Mouse (Mus musculus) forebrain, embryonic 13.5 days (tissue): Measurements from ENCODE around the gene 4933402J07Rik. TPM values are rescaled to one million over a fixed set of nuclear protein-coding genes. Genes with fewer than 3 reads are reported as not detected.

ENCODE experiments used
- ATAC-seq: fragments of 200-750 bp; cut with Nextera tagmentation; 2 replicates; pipeline ENCODE4 v1.8.0; 2017
- H3K27ac ChIP-seq: fragments of 300-500 bp; sonication (generic); 2 replicates; pipeline ENCODE4 v1.5.1; 2015; ENCODE audit warnings: inconsistent platforms, mild to moderate bottlenecking, moderate library complexity
- H3K27me3 ChIP-seq: fragments of 300-500 bp; sonication (generic); 2 replicates; pipeline ENCODE4 v1.6.1; 2015; ENCODE audit warnings: mild to moderate bottlenecking, inconsistent platforms
- H3K36me3 ChIP-seq: fragments of 300-500 bp; sonication (generic); 2 replicates; pipeline ENCODE4 v1.6.1; 2015; ENCODE audit warnings: mild to moderate bottlenecking, inconsistent platforms; ENCODE audit not compliant: poor library complexity, severe bottlenecking
- H3K4me1 ChIP-seq: fragments of 300-500 bp; sonication (generic); 2 replicates; pipeline ENCODE4 v1.6.1; 2015; ENCODE audit warnings: inconsistent platforms
- H3K4me2 ChIP-seq: fragments of 300-500 bp; sonication (generic); 2 replicates; pipeline ENCODE4 v1.6.1; 2015; ENCODE audit warnings: inconsistent platforms, mild to moderate bottlenecking, moderate library complexity
- H3K4me3 ChIP-seq: fragments of 300-500 bp; sonication (generic); 2 replicates; pipeline ENCODE4 v1.5.1; 2015; ENCODE audit warnings: mild to moderate bottlenecking, inconsistent platforms
- H3K9ac ChIP-seq: fragments of 300-500 bp; sonication (generic); 2 replicates; pipeline ENCODE4 v1.6.1; 2015; ENCODE audit warnings: mild to moderate bottlenecking, inconsistent platforms
- H3K9me3 ChIP-seq: fragments of 300-500 bp; sonication (generic); replicated peaks from 2 replicates; pipeline ENCODE4 v1.6.1; 2016; ENCODE audit warnings: inconsistent platforms
- WGBS: fragments of 180-500 bp; shearing (Covaris S2); methylation state at CpG from one replicate; pipeline ENCODE4 v1.1.7; 2015; 5-methylcytosine and 5-hydroxymethylcytosine counted together
- polyA plus RNA-seq: library from polyadenylated mRNA; unstranded; fragments of >200 nt; fragmentation: Nextera tagmentation; extraction: Ambion mirVana; gene quantifications from 2 replicates; pipeline ENCODE4 v1.2.1, GENCODE M21; 2015

Gene 4933402J07Rik
- polyA plus RNA-seq, result not detected in 2 replicates

DNA sequence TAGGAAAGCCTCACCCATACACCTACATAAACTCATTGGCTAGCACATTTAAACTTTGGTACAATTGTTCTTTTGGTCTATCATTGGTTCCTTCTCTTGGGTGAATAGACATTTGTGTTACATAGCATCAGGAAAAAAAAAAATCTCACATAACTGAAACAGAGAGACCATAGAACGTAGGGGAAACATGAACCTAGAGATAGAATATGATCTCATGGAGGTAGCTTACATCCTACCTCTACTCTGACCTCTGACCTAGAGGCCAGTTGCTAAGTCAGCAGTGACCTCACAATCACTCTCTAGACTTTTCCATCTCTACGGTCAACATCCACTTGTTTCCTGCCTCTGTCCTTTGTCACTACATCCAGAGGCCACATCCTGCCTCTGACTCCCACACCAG, at the start of gene 4933402J07Rik:
4933402J07Rik (plus strand) TSS at position 301 of the 400 bp plus-strand sequence.
- no peak within 1 kb of the TSS for H3K27ac ChIP-seq
- ATAC-seq, result no peak
- WGBS, result 88% methylated on average over 2 of the region's 2 CpGs
- H3K9ac ChIP-seq, result no peak within 1 kb of the TSS
- no peaks in the 10 kb centered on the region for H3K27me3 ChIP-seq
- no peak within 1 kb of the TSS for H3K4me3 ChIP-seq
- no peaks in the 10 kb centered on the region for H3K36me3 ChIP-seq
- H3K4me1 ChIP-seq, result no peaks in the 10 kb centered on the region
- H3K4me2 ChIP-seq, result no peak within 1 kb of the TSS
- H3K9me3 ChIP-seq, result no peaks in the 10 kb centered on the region

DNA sequence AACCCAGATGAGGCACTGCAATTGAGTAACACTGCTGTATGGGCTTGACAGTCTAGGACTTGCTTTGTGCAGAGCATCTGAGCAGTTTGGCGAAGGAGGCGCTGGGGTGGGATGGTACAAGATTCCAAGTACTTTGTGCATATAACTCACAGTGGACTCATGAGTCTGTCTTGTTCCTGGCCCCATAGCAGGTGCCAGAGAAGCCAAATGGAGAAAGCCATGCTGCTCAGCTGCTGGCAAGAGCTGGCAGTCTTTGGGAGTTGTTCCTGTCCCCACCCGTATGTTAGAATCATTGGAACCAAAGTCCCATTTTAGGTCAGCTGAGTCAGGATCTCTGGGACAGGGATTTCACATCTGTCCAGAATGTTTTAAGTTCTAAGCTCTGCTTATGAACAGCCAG, 46.5 kb upstream of the 4933402J07Rik start:
- Histone ChIP-seq H3K9me3 (no peaks in the 10 kb centered on the region), H3K36me3 (no peaks in the 10 kb centered on the region), H3K27ac (no peak overlapping the region), H3K27me3 (no peaks in the 10 kb centered on the region), H3K4me1 (no peaks in the 10 kb centered on the region), H3K4me3 (no peak overlapping the region), H3K9ac (no peak overlapping the region), H3K4me2 (no peak overlapping the region)
- WGBS, result 98% methylated on average over 3 of the region's 3 CpGs
- no peak for ATAC-seq

DNA sequence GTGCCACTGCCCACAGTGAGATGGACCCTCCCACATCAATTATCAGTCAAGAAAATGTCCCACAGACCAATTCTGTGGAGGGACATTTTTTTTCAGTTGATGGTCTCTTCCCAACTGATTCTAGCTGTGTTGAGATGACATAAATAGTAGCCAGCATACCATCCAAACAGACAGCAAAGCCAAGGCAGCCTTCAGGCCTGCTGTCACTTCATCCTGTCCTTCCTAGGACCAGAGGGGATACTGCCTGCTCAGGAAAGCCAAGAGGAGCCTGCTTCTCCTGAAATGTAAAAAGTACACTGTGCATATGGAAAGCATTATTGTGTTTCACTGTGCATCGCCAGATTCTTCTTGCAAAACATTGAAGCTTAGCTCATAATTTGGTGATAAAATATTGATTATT, 38.6 kb upstream of the 4933402J07Rik start:
- no peaks in the 10 kb centered on the region for H3K9me3 ChIP-seq
- no peak overlapping the region for H3K27ac ChIP-seq
- no peaks in the 10 kb centered on the region for H3K27me3 ChIP-seq
- ATAC-seq, result no peak
- no peak overlapping the region for H3K4me2 ChIP-seq
- no peaks in the 10 kb centered on the region for H3K4me1 ChIP-seq
- no peak overlapping the region for H3K9ac ChIP-seq
- no peak overlapping the region for H3K4me3 ChIP-seq
- WGBS, result 94% methylated on average over 1 of the region's 1 CpGs
- no peaks in the 10 kb centered on the region for H3K36me3 ChIP-seq

DNA sequence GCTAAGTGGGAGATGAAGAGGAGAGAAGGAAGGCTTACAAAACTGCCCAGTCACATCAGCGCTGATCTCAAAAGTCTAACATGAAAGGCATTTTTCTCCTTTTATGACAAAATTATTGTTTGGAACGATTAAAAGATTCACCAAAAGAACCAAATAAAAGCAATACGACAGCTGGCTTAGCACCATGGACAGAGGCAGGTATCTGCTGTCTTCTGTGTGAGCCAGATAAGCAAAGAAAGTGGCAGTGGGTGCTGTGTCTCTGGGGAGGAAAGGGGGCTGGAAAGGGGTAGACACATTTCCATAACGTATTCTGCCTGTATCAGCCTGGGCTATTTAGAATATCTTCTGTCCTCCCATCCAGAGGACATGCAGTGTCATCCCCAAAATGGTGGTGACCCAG, 32.5 kb upstream of the 4933402J07Rik start:
- H3K4me1 ChIP-seq, result no peaks in the 10 kb centered on the region
- H3K27ac ChIP-seq, result no peak overlapping the region
- no peaks in the 10 kb centered on the region for H3K36me3 ChIP-seq
- no peaks in the 10 kb centered on the region for H3K27me3 ChIP-seq
- H3K9ac ChIP-seq, result no peak overlapping the region
- no peak overlapping the region for H3K4me2 ChIP-seq
- WGBS, result 70% methylated on average over 4 of the region's 4 CpGs
- no peaks in the 10 kb centered on the region for H3K9me3 ChIP-seq
- H3K4me3 ChIP-seq, result no peak overlapping the region
- no peak for ATAC-seq

DNA sequence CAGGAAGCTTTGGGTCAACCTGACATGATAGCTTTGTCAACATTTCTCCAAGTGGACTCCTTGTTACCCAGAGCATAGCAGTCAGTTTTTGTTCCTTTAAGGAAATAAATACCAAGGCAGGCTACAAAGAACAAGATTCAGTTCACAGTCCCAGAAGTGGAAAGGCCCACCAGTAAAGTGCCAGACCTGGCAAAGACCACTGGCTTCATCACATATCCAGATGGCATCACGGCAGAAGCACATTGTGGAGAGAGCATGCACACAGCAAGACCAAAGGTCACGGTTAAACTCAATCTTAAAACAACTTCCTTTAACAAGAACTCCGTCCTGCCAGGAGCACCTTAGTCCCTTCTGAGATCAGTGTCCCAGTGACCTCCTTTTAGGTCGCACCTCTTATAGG, 30.2 kb upstream of the 4933402J07Rik start:
- no peak overlapping the region for H3K4me3 ChIP-seq
- WGBS, result 94% methylated on average over 4 of the region's 4 CpGs
- no peak for ATAC-seq

DNA sequence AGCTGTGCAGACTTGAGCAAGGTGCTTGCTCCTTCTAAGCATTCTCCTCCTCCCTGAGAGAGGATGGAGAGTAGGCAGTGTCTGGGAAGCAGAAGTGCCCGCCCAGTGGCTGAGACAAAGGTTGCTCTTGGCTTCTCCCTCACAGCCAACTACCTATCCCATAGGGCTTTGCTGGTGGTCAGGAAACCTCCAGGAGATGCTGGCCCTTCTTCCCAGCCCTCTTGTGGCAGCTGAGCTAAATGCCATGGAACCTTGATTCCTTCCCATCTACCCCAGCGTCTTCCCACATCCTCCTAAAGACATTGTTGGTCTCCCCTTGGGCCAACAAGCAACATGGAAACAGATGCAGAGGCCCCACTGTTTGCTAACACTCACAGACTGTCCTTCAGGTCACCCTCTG, 28.8 kb upstream of the 4933402J07Rik start:
- Histone ChIP-seq H3K9me3 (no peaks in the 10 kb centered on the region), H3K4me3 (no peak overlapping the region), H3K36me3 (no peaks in the 10 kb centered on the region), H3K9ac (no peak overlapping the region), H3K27me3 (no peaks in the 10 kb centered on the region), H3K4me2 (no peak overlapping the region), H3K4me1 (peaks cover 7% of the 10 kb centered on the region; the same call in 1 of the 2 replicates), H3K27ac (no peak overlapping the region)
- 36% methylated on average over 2 of the region's 2 CpGs for WGBS
- ATAC-seq, result no peak

More for the DNA sequence above, 30.2 kb upstream of the 4933402J07Rik start:
- Histone ChIP-seq H3K9me3 (no peaks in the 10 kb centered on the region), H3K27me3 (no peaks in the 10 kb centered on the region), H3K9ac (no peak overlapping the region), H3K4me2 (no peak overlapping the region), H3K4me1 (peaks cover 3% of the 10 kb centered on the region; the same call in 1 of the 2 replicates), H3K36me3 (no peaks in the 10 kb centered on the region), H3K27ac (no peak overlapping the region)

DNA sequence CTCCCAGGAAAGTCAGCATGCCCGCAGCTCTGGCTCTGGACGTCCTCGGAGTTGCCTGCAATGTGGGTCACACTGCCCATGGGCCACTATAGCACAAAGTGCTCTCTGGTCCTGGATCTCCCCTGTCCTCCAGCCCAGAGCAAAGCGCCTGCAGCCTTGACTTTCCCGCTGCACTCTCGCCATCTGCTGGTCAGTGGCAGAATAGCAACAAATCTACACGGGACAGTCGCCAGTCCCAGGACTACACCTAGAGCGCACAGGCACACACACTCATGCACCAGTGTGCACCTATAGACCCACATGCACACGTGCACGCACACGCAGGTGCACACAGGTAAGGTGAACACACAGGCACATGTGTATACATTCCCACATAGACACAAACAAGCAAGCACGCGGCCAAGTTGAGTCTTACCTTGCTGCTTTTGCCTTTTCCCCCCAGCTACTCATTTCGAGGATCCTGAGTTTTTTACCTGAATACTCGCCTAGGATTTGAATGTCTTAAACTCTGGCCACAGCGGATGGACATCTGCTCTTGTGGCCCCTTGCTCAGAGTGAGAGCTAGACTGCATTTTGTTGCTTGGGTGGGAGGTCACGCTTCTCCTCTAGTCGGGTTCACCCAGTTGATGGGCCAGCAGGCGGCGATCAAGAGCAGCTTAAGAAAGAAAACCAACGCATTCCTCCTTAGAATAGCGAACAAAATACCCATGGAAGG, 26.9 kb upstream of the 4933402J07Rik start:
- Histone ChIP-seq H3K4me2 (peak overlapping the region; percentile 39), H3K27ac (no peak overlapping the region), H3K9ac (no peak overlapping the region), H3K4me3 (no peak overlapping the region), H3K27me3 (0 out of 2 replicates have a peak, but pooled peaks cover 4% of the 10 kb centered on the region), H3K4me1 (peaks cover 16% of the 10 kb centered on the region; the same call in 1 of the 2 replicates), H3K36me3 (no peaks in the 10 kb centered on the region), H3K9me3 (no peaks in the 10 kb centered on the region)
- ATAC-seq, result peak; percentile 70
- WGBS, result 5% methylated on average over 23 of the region's 23 CpGs

DNA sequence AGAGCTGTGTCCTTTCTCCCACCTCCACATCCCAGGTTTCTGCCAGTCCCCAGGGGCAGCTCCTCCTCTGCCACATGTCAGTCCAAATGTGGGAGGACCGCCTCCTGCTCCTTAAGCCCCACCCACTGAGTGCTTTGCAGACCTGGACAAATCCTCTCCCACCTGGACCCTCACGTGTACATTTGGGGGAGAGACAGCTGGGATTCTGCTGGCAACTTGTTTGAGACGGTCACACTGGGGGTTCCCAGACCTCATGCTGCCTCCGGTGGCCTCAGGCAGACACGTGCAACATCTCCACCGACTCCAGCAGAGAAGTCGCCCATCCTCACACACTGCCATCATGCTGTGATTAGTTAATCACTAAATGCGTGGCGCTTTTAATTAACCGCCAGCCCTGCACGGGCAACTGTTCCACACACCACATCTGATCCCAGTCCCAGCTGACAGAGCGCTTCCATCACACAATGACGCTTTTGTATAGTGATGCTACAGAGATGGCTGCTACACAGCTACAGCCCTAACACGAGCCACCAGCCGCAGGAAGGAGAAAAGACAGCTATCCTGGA, 23.7 kb upstream of the 4933402J07Rik start:
- peak; percentile 72 for ATAC-seq
- Histone ChIP-seq H3K9ac (no peak overlapping the region), H3K27me3 (0 out of 2 replicates have a peak, but pooled peaks cover 4% of the 10 kb centered on the region), H3K36me3 (no peaks in the 10 kb centered on the region), H3K9me3 (no peaks in the 10 kb centered on the region), H3K27ac (no peak overlapping the region), H3K4me1 (peaks cover 16% of the 10 kb centered on the region; the same call in 1 of the 2 replicates), H3K4me2 (peak overlapping the region; percentile 50), H3K4me3 (peak overlapping the region; percentile 13)
- WGBS, result 13% methylated on average over 15 of the region's 15 CpGs

DNA sequence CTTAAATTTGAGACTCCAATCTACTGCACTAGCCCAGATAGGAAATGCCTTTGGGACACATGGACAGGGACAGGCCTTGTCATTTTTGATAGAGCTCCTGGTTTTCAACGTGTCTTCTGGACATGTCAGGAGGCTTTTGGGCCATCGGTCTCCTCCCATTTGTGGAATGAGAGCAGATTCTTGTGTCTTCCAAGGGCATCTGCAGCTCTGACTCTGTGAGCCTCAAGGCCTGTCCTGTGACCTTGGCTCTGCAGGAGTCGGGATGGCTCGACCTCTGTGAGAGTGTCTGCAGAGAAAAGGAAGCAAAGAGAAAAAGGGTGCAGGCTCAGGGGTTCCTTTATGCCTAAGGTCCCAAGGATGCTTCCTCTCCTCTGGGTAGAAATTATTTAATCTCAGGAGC, 13.8 kb upstream of the 4933402J07Rik start:
- Histone ChIP-seq H3K27ac (no peak overlapping the region), H3K36me3 (no peaks in the 10 kb centered on the region), H3K27me3 (no peaks in the 10 kb centered on the region), H3K9ac (no peak overlapping the region), H3K4me2 (no peak overlapping the region), H3K9me3 (no peaks in the 10 kb centered on the region), H3K4me3 (no peak overlapping the region), H3K4me1 (no peaks in the 10 kb centered on the region)
- no peak for ATAC-seq
- 66% methylated on average over 4 of the region's 4 CpGs for WGBS

DNA sequence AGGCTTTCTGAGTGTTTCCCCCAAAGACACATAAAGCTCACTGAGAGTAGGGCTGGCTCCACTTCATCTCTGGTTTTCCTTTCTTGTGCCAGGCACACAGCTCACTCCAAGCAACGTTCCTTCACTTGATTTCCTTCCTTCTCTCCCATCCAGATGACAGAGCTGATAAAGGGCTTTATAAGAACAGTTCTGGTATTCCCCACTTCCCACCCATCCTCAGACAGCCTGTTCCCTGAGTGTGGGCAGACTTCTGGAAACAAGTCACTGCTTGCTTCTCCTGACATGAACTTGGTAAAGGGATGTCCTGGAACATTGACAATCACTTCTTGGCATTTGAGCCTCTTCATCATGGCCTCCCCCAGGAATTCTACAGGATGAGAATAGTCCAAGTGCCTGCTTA, 10.9 kb upstream of the 4933402J07Rik start:
- Histone ChIP-seq H3K27ac (no peak overlapping the region), H3K27me3 (no peaks in the 10 kb centered on the region), H3K4me2 (no peak overlapping the region), H3K9me3 (no peaks in the 10 kb centered on the region), H3K9ac (no peak overlapping the region), H3K36me3 (no peaks in the 10 kb centered on the region), H3K4me3 (no peak overlapping the region), H3K4me1 (no peaks in the 10 kb centered on the region)
- WGBS, result 61% methylated on average over 1 of the region's 1 CpGs
- no peak for ATAC-seq

DNA sequence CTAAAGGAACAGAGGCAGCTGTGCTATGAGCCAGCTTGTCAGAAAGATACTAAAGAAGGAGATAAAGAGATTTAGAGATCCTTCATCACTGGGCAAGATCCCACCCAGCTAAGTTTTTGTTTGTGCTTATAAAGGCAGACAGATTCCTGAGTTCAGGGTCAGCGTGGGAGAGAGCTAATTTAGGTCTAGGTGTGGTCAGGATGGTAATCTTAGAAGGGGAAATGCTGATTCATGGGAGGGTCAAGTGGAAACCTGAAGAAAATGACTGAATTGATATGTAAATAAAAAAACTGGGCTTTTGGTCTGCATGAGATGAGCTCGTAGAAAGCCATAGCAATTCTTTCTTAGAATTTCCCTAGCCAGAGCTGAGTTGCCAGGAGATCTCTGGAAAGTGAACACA, 2.9 kb upstream of the 4933402J07Rik start:
- H3K27me3 ChIP-seq, result no peaks in the 10 kb centered on the region
- H3K4me2 ChIP-seq, result no peak overlapping the region
- no peak overlapping the region for H3K27ac ChIP-seq
- no peaks in the 10 kb centered on the region for H3K4me1 ChIP-seq
- ATAC-seq, result no peak
- H3K4me3 ChIP-seq, result no peak overlapping the region
- H3K9me3 ChIP-seq, result no peaks in the 10 kb centered on the region
- 65% methylated on average over 2 of the region's 2 CpGs for WGBS
- H3K9ac ChIP-seq, result no peak overlapping the region
- H3K36me3 ChIP-seq, result no peaks in the 10 kb centered on the region

DNA sequence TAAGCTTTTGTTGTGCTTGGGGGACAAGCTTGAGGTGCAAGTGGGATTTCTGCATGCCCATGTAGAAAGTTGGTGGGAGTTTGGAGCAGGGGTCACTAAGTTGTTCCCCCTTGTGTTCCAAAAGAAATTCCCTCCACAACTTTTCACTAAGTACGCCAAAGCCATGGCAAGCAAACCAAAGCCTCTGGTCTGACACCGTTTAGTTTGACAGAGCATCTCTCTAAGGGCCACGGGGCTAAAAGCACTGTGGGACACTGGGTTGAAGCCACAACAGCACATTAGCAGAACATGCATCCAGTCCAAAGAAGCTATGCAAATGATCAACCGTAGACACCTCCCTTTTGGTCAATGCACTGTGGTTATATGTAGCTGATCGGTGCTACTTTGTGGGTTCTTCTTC, 5.5 kb downstream of the 4933402J07Rik start:
- H3K4me1 ChIP-seq, result peaks cover 9% of the 10 kb centered on the region
- H3K36me3 ChIP-seq, result no peaks in the 10 kb centered on the region
- H3K4me2 ChIP-seq, result no peak overlapping the region
- no peak overlapping the region for H3K9ac ChIP-seq
- H3K4me3 ChIP-seq, result no peak overlapping the region
- H3K9me3 ChIP-seq, result no peaks in the 10 kb centered on the region
- no peak for ATAC-seq
- H3K27ac ChIP-seq, result no peak overlapping the region
- H3K27me3 ChIP-seq, result no peaks in the 10 kb centered on the region
- 83% methylated on average over 5 of the region's 5 CpGs for WGBS
